Mouse (Mus musculus) CD4-positive, CD25-positive, alpha-beta regulatory T cell, adult 9 weeks (primary cell): ENCODE results near the gene Zfp599. TPM values are rescaled to one million over a fixed set of nuclear protein-coding genes. Genes with fewer than 3 reads are reported as not detected.

Source experiments
- polyA plus RNA-seq: library from polyadenylated mRNA; unstranded; fragments of 100-300 nt; shearing (Covaris generic); gene quantifications from one replicate; pipeline ENCODE4 v1.2.1, GENCODE M21; 2017

The Zfp599 gene
- 5.9 TPM for polyA plus RNA-seq

GRCm38 (mm10) chr9:22259184-22260091 lies at the start of gene Zfp599:
Zfp599 (minus strand) TSS chr9:22259895.

GRCm38 (mm10) chr9:22307156-22307919 lies 47.6 kb upstream of the Zfp599 start, which contains the start of gene Zfp810:
Zfp810 (minus strand) TSS chr9:22307648.

GRCm38 (mm10) chr9:22225581-22226388 lies 33.9 kb downstream of the Zfp599 start, which contains the start of gene Zfp809:
Zfp809 (plus strand) TSS chr9:22225714.

Other genes starting within 250 kb of the Zfp599 start
- gene Elavl3, start 207.9 kb downstream of the Zfp599 start, polyA plus RNA-seq: not detected
- not detected for gene Gm49318, start 188.6 kb downstream of the Zfp599 start, polyA plus RNA-seq
- gene Zfp653, start 188.5 kb downstream of the Zfp599 start, polyA plus RNA-seq: 5.5 TPM
- gene Ecsit, start 174.5 kb downstream of the Zfp599 start, polyA plus RNA-seq: 58.0 TPM
- not detected for gene Cnn1, start 160.7 kb downstream of the Zfp599 start, polyA plus RNA-seq
- gene Elof1, start 142.7 kb downstream of the Zfp599 start, polyA plus RNA-seq: 103 TPM
- 342 TPM for gene Acp5, start 124.2 kb downstream of the Zfp599 start, polyA plus RNA-seq
- 54.8 TPM for gene Pigyl, start 103.0 kb downstream of the Zfp599 start, polyA plus RNA-seq
- not detected for gene Zfp872, start 71.8 kb downstream of the Zfp599 start, polyA plus RNA-seq
- gene Zfp809, start 34.2 kb downstream of the Zfp599 start, polyA plus RNA-seq: 60.9 TPM
- gene Zfp810, start 47.8 kb upstream of the Zfp599 start, polyA plus RNA-seq: 16.1 TPM
- gene Anln, start 129.3 kb upstream of the Zfp599 start, polyA plus RNA-seq: 0.87 TPM
- 0.41 TPM for gene 9530077C05Rik, start 151.6 kb upstream of the Zfp599 start, polyA plus RNA-seq
- gene Gm17545, start 194.4 kb upstream of the Zfp599 start, polyA plus RNA-seq: not detected
- 22.8 TPM for gene Rp9, start 209.8 kb upstream of the Zfp599 start, polyA plus RNA-seq
- 25.2 TPM for gene Bbs9, start 215.8 kb upstream of the Zfp599 start, polyA plus RNA-seq